Mouse (Mus musculus): Measurements from ENCODE around the gene Fam171a2. TPM values are rescaled to one million over a fixed set of nuclear protein-coding genes. Genes with fewer than 3 reads are reported as not detected.
"Not testable (repeated sequence)": the region's sequence is repeated elsewhere in the genome, so short reads cannot be mapped to it uniquely, and the experiment has no call there.

Gene Fam171a2
- total RNA-seq, 2 experiments from 2014 or later, result 5.8 to 6.1 TPM

DNA sequence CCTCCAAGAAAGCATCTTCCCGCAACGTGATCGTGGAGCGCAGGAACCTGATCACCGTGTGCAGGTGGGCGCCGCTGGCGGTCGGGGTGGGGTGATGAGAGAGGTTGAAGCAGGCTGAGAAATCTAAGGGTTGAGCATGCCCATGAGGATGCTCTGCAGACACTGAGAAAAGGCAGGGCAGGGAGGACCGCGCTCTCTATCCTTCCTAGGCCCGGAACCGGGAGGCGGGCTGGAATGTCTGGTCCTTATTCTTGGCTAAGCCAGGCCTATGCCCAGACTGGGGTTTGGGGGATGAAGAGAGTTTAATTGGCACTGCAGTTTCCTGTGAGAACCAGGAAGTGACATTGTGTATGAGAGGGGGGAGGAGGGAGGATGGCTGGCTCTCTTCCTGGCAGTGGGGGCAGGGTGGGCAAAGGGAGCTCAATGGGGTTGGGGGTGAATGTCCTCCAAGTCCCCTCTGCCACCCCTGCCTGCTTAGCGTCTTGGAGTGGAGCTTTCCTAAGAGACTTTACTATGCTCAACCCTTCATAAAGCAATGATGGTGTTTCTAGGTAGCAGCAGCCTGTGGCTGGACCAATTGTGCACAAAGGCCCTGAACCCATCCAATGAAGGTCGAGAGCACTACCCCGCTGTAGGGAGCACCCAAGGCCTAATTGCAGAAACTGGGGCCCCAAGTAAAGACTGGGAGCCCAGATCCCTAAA is 53.6 kb downstream of the Fam171a2 start:
- DNase-seq, result peak in 1 of 2 experiments; percentile 30

DNA sequence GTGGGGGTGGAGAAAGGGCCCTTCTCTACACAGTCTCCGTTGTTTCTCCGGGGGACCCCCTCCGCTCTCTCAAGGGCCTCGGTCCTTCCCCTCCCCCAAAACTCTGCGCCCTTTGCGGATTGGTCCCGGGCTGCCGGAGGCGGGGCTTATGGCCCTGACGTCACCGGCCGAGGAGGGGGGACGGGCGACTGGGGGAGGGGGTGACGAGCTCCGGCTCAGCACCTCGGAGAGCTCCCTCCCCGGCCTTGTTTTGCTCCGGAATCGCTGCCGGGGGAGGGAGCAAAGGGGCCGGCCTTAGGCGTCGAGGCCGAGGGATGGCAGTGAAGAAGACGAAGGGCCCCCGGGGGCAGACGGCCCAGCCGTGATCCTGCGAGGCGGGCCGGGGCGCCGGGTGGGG is 54.2 kb downstream of the Fam171a2 start, which contains the start of gene Rundc3a:
Rundc3a (plus strand) TSS at position 166 of the 397 bp plus-strand sequence.
- peak; percentile 91 to 94 for DNase-seq

DNA sequence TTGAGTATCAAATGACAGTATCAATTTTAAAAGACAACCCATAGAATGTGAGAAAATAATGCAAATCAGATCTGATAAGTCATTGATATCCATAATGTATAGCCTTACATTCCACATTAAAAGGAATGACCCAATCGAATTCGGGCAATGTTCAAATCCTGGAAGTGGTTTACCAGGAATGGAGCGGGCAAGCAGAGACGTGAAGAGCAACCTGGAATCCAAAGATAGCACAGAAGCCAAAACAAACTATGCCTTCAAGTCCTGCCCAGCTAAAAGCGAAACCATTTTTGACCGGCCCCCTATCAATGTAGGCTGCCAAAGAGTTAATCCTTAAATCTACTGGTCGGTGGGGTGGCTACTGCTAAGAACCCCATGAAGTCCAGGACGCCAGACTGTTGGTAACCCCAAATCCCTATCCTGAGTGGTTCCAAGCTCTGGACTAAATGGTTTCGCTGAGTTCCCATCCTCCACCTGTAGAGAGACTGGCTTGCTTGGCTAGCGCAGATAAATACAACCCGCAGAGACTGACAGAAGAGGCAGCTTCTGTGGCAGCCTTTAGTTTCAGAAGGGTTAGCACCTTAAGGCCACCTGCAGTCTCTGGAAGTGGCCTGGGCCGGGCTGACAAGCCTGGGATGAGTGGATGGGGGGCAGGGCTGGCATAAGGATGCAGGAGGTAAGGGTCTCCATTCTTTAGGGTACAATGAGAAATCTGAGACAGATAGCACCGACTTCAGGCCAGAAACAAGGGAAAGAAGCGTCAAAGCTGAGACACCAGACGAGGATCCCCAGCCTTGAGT is 54.8 kb downstream of the Fam171a2 start:
- no peak for DNase-seq

DNA sequence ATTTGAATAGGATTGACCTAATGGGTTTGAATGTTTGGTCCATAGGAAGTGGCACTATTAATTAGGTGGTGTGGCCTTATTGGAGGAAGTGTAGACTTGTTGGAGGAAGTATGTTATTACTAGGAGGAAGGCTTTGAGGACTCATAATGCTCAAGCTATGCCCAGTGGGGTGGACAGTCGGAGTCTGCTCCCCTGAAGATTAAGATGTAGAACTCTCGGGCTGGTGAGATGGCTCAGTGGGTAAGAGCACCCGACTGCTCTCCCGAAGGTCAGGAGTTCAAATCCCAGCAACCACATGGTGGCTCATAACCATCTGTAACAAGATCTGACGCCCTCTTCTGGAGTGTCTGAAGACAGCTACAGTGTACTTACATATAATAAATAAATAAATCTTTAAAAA is 58.0 kb downstream of the Fam171a2 start:
- DNase-seq, result not testable (repeated sequence)

Small RNA genes within 50 kb of the gene (microRNA-seq; reads per million reads assigned to microRNA genes)
- gene Mir6930, result not detected

Other genes starting within 250 kb of the Fam171a2 start
- gene Hdac5, start 217.5 kb downstream of the Fam171a2 start, total RNA-seq (2021), result 10 to 100 TPM; 96.3 to 96.5 TPM
- under 1 TPM; 0.66 to 0.76 TPM for gene BC030867, start 198.8 kb downstream of the Fam171a2 start, total RNA-seq (2021)
- gene Asb16, start 178.9 kb downstream of the Fam171a2 start, total RNA-seq (2021), result under 1 TPM; 0.10 to 0.30 TPM
- gene Tmub2, start 162.8 kb downstream of the Fam171a2 start, total RNA-seq (2021), result 10 to 100 TPM; 47.3 to 60.4 TPM
- gene Atxn7l3, start 151.1 kb downstream of the Fam171a2 start, total RNA-seq (2021), result 10 to 100 TPM; 51.6 to 54.2 TPM
- gene Ubtf, start 127.9 kb downstream of the Fam171a2 start, total RNA-seq (2021), result 100 to 1,000 TPM; 101 to 103 TPM
- 1 to 10 TPM in 1 of 2 experiments, under 1 TPM in 1; 0.56 to 1.8 TPM for gene Slc4a1, start 81.5 kb downstream of the Fam171a2 start, total RNA-seq (2021)
- 10 to 100 TPM; 29.1 to 29.6 TPM for gene Rundc3a, start 54.3 kb downstream of the Fam171a2 start, total RNA-seq (2021)
- gene Slc25a39, start 39.7 kb downstream of the Fam171a2 start, total RNA-seq (2021), result 100 to 1,000 TPM; 453 to 470 TPM
- 100 to 1,000 TPM; 181 to 214 TPM for gene Grn, start 17.4 kb downstream of the Fam171a2 start, total RNA-seq (2021)
- 1 to 10 TPM; 3.0 to 4.6 TPM for gene Itga2b, start 22.4 kb upstream of the Fam171a2 start, total RNA-seq (2021)
- 10 to 100 TPM; 25.9 to 31.1 TPM for gene Gpatch8, start 108.7 kb upstream of the Fam171a2 start, total RNA-seq (2021)
- gene Gm11627, start 131.8 kb upstream of the Fam171a2 start, total RNA-seq (2021), result under 1 TPM in 1 of 2 experiments, not detected in 1; 0.69 TPM
- gene Fzd2, start 156.7 kb upstream of the Fam171a2 start, total RNA-seq (2021), result 1 to 10 TPM; 3.1 to 4.2 TPM
- gene Meioc, start 216.0 kb upstream of the Fam171a2 start, total RNA-seq (2021), result not detected